Mouse (Mus musculus) kidney, adult 2 months (tissue): Measurements from ENCODE around the gene Ago1. TPM values are rescaled to one million over a fixed set of nuclear protein-coding genes. Genes with fewer than 3 reads are reported as not detected.
A peak's percentile ranks its signal among the peaks of the same experiment; 100 is the strongest.

ENCODE experiments used
- DNase-seq: peaks from one replicate; pipeline ENCODE4 v3.0.0; 2021
- H3K27ac ChIP-seq: fragments of 200-500 bp; 2 replicates; pipeline ENCODE4 v1.5.1; 2012; ENCODE audit warnings: low read depth, low read length, control low read depth, inconsistent platforms; ENCODE audit not compliant: insufficient read depth
- H3K27me3 ChIP-seq: fragments of 200-500 bp; replicated peaks from 2 replicates; pipeline ENCODE4 v1.6.1; 2012; ENCODE audit warnings: mild to moderate bottlenecking, moderate library complexity, low read length, inconsistent platforms; ENCODE audit not compliant: control insufficient read depth, insufficient read depth
- H3K36me3 ChIP-seq: fragments of 200-500 bp; 2 replicates; pipeline ENCODE4 v1.6.1; 2012; ENCODE audit warnings: mild to moderate bottlenecking, moderate library complexity, low read length, inconsistent platforms; ENCODE audit not compliant: control insufficient read depth, insufficient read depth
- H3K4me1 ChIP-seq: fragments of 200-500 bp; 2 replicates; pipeline ENCODE4 v1.6.1; 2011; ENCODE audit warnings: low read length; ENCODE audit not compliant: control insufficient read depth, insufficient read depth
- H3K4me3 ChIP-seq: fragments of 200-500 bp; 2 replicates; pipeline ENCODE4 v1.5.1; 2011; ENCODE audit warnings: mild to moderate bottlenecking, low read depth, low read length, control low read depth; ENCODE audit not compliant: insufficient read depth
- CTCF ChIP-seq: fragments of 200-500 bp; conservative IDR thresholded peaks from 2 replicates; pipeline ENCODE4 v1.5.1; 2011; ENCODE audit warnings: low read depth, mild to moderate bottlenecking, control low read depth, low read length, moderate library complexity, mixed read lengths; ENCODE audit not compliant: insufficient read depth, insufficient read length
- POLR2A ChIP-seq: fragments of 200-500 bp; IDR thresholded peaks from one replicate; pipeline ENCODE4 v1.6.1; 2011; ENCODE audit warnings: low read depth, low read length, control low read depth
- WGBS: fragments of 180-500 bp; shearing (Covaris S2); methylation state at CpG from one replicate; pipeline ENCODE4 v1.1.7; 2018; 5-methylcytosine and 5-hydroxymethylcytosine counted together
- polyA plus RNA-seq: library from polyadenylated mRNA; depleted of rRNA; stranded (reverse); fragments of >200 nt; gene quantifications from 2 replicates; pipeline ENCODE4 v1.2.3, GENCODE M21; 2012

Gene Ago1
- polyA plus RNA-seq, 1 experiment: 21.4 TPM

GRCm38 (mm10) chr4:126498601-126499000, 30.2 kb upstream of the Ago1 start:
- H3K27me3 ChIP-seq: no peaks in the 10 kb centered on the region
- TF ChIP-seq CTCF (no peak), POLR2A (no peak)
- no peak overlapping the region for H3K4me3 ChIP-seq
- no peak overlapping the region for H3K27ac ChIP-seq
- no peaks in the 10 kb centered on the region for H3K36me3 ChIP-seq
- 83% methylated on average over 1 of the region's 1 CpGs for WGBS
- DNase-seq: no peak
- H3K4me1 ChIP-seq: no peaks in the 10 kb centered on the region

- DNase-seq: peak; percentile 54
- H3K4me1 ChIP-seq: no peaks in the 10 kb centered on the region
- TF ChIP-seq POLR2A (no peak), CTCF (no peak)
- no peak overlapping the region; the same call in 1 of the 2 replicates for H3K27ac ChIP-seq
- 43% methylated on average over 2 of the region's 2 CpGs for WGBS
- no peak overlapping the region for H3K4me3 ChIP-seq
- no peaks in the 10 kb centered on the region for H3K27me3 ChIP-seq
- H3K36me3 ChIP-seq: no peaks in the 10 kb centered on the region
Measured at GRCm38 (mm10) chr4:126496963-126497362, 28.6 kb upstream of the Ago1 start.

GRCm38 (mm10) chr4:126495942-126496790, 27.8 kb upstream of the Ago1 start:
- TF ChIP-seq CTCF: no peak
- TF ChIP-seq POLR2A: no peak
- H3K4me1 ChIP-seq: no peaks in the 10 kb centered on the region
- no peak overlapping the region for H3K4me3 ChIP-seq
- H3K36me3 ChIP-seq: no peaks in the 10 kb centered on the region
- no peaks in the 10 kb centered on the region for H3K27me3 ChIP-seq
- 57% methylated on average over 5 of the region's 5 CpGs for WGBS
- peak; percentile 8 for DNase-seq
- H3K27ac ChIP-seq: peak overlapping the region; percentile 41

- Histone ChIP-seq H3K27ac (no peak overlapping the region), H3K4me3 (no peak overlapping the region), H3K36me3 (no peaks in the 10 kb centered on the region), H3K27me3 (no peaks in the 10 kb centered on the region), H3K4me1 (no peaks in the 10 kb centered on the region)
- DNase-seq: no peak
- 69% methylated on average over 5 of the region's 5 CpGs for WGBS
- TF ChIP-seq CTCF: no peak
- TF ChIP-seq POLR2A: no peak
Measured at GRCm38 (mm10) chr4:126495453-126495852, 27.1 kb upstream of the Ago1 start.

GRCm38 (mm10) chr4:126493416-126493815, 25.0 kb upstream of the Ago1 start:
- H3K36me3 ChIP-seq: no peaks in the 10 kb centered on the region
- no peak overlapping the region for H3K27ac ChIP-seq
- WGBS: 88% methylated on average over 4 of the region's 4 CpGs
- H3K27me3 ChIP-seq: no peaks in the 10 kb centered on the region
- H3K4me1 ChIP-seq: no peaks in the 10 kb centered on the region
- no peak overlapping the region for H3K4me3 ChIP-seq
- TF ChIP-seq POLR2A (no peak), CTCF (no peak)
- DNase-seq: no peak

- no peaks in the 10 kb centered on the region for H3K4me1 ChIP-seq
- H3K27ac ChIP-seq: no peak overlapping the region
- H3K36me3 ChIP-seq: no peaks in the 10 kb centered on the region
- 45% methylated on average over 5 of the region's 5 CpGs for WGBS
- no peak for DNase-seq
- no peak for TF ChIP-seq POLR2A
- no peak for TF ChIP-seq CTCF
- no peaks in the 10 kb centered on the region for H3K27me3 ChIP-seq
- H3K4me3 ChIP-seq: no peak overlapping the region
Measured at GRCm38 (mm10) chr4:126491977-126492376, 23.6 kb upstream of the Ago1 start.

GRCm38 (mm10) chr4:126490726-126491125, 22.3 kb upstream of the Ago1 start:
- H3K27me3 ChIP-seq: no peaks in the 10 kb centered on the region
- H3K4me3 ChIP-seq: no peak overlapping the region
- no peak for TF ChIP-seq POLR2A
- TF ChIP-seq CTCF: no peak
- H3K27ac ChIP-seq: no peak overlapping the region
- DNase-seq: no peak
- WGBS: 85% methylated on average over 12 of the region's 12 CpGs
- H3K4me1 ChIP-seq: no peaks in the 10 kb centered on the region
- H3K36me3 ChIP-seq: no peaks in the 10 kb centered on the region
